Mouse (Mus musculus) heart, postnatal 0 days (tissue): ENCODE results near the gene Hsf5. TPM values are rescaled to one million over a fixed set of nuclear protein-coding genes. Genes with fewer than 3 reads are reported as not detected.

Experiments
- ATAC-seq: fragments of 200-750 bp; cut with Nextera tagmentation; 2 replicates; pipeline ENCODE4 v1.8.0; 2017; ENCODE audit warnings: low read depth, moderate number of reproducible peaks, moderate library complexity; ENCODE audit not compliant: insufficient read depth
- DNase-seq: peaks from one replicate; pipeline ENCODE4 v3.0.0-alpha.2; 2016; ENCODE audit warnings: low spot score
- H3K27ac ChIP-seq: fragments of 300-500 bp; sonication (generic); 2 replicates; pipeline ENCODE4 v1.5.1; 2014; ENCODE audit warnings: low read depth, mild to moderate bottlenecking
- H3K27me3 ChIP-seq: fragments of 300-500 bp; sonication (generic); 2 replicates; pipeline ENCODE4 v1.6.1; 2014; ENCODE audit warnings: low read length, mixed read lengths; ENCODE audit not compliant: control insufficient read depth, insufficient read depth
- H3K36me3 ChIP-seq: fragments of 300-500 bp; sonication (generic); replicated peaks from 2 replicates; pipeline ENCODE4 v1.6.1; 2014; ENCODE audit warnings: low read length, mixed read lengths; ENCODE audit not compliant: control insufficient read depth, insufficient read depth
- H3K4me1 ChIP-seq: fragments of 300-500 bp; sonication (generic); 2 replicates; pipeline ENCODE4 v1.6.1; 2014; ENCODE audit warnings: antibody characterized with exemption; ENCODE audit not compliant: control insufficient read depth, insufficient read depth
- H3K4me2 ChIP-seq: fragments of 300-500 bp; sonication (generic); 2 replicates; pipeline ENCODE4 v1.6.1; 2014; ENCODE audit warnings: low read depth, mild to moderate bottlenecking, low read length, moderate library complexity
- H3K4me3 ChIP-seq: fragments of 300-500 bp; sonication (generic); 2 replicates; pipeline ENCODE4 v1.5.1; 2014; ENCODE audit warnings: low read depth, low read length
- H3K9ac ChIP-seq: fragments of 300-500 bp; sonication (generic); replicated peaks from 2 replicates; pipeline ENCODE4 v1.6.1; 2014; ENCODE audit warnings: low read depth, low read length, mixed read lengths
- H3K9me3 ChIP-seq: fragments of 300-500 bp; sonication (generic); replicated peaks from 2 replicates; pipeline ENCODE4 v1.6.1; 2016; ENCODE audit warnings: low read length; ENCODE audit not compliant: control insufficient read depth
- CTCF ChIP-seq: IDR thresholded peaks from 2 replicates; pipeline ENCODE4 v1.5.1; 2016; ENCODE audit warnings: antibody characterized with exemption, control low read depth, low read depth
- EP300 ChIP-seq: IDR thresholded peaks from 2 replicates; pipeline ENCODE4 v1.6.1; 2016; ENCODE audit warnings: antibody characterized with exemption, low read depth
- WGBS: fragments of 180-500 bp; shearing (Covaris S2); extraction: QIAGEN DNeasy Blood & Tissue Kit; methylation state at CpG from one replicate; pipeline ENCODE4 v1.1.7; 2014; 5-methylcytosine and 5-hydroxymethylcytosine counted together
- polyA plus RNA-seq: library from polyadenylated mRNA; unstranded; fragments of >200 nt; fragmentation: Nextera tagmentation; extraction: Ambion mirVana; gene quantifications from 2 replicates; pipeline ENCODE4 v1.2.1, GENCODE M21; 2015
- total RNA-seq: library from RNA; depleted of rRNA; stranded (reverse); fragments of >200 nt; gene quantifications from 2 replicates; pipeline ENCODE4 v1.2.3, GENCODE M21; 2014; ENCODE audit warnings: low replicate concordance

Hsf5 gene
- total and polyA plus RNA-seq, 2 experiments from 2014 or later, result 0.03 TPM; not detected in 1

GRCm38 (mm10) chr11:87611547-87611946, 5.4 kb upstream of the Hsf5 start:
- 81% methylated on average over 9 of the region's 9 CpGs for WGBS
- Histone ChIP-seq H3K9me3 (no peaks in the 10 kb centered on the region), H3K4me3 (no peak overlapping the region), H3K4me1 (no peaks in the 10 kb centered on the region), H3K36me3 (peaks cover 90% of the 10 kb centered on the region), H3K27me3 (no peaks in the 10 kb centered on the region), H3K27ac (no peak overlapping the region), H3K9ac (no peak overlapping the region), H3K4me2 (no peak overlapping the region)
- no peak for DNase-seq
- TF ChIP-seq EP300 (no peak), CTCF (no peak)
- ATAC-seq, result no peak

GRCm38 (mm10) chr11:87613972-87614371, 3.0 kb upstream of the Hsf5 start:
- Histone ChIP-seq H3K27ac (no peak overlapping the region), H3K9ac (no peak overlapping the region), H3K4me1 (no peaks in the 10 kb centered on the region), H3K4me2 (no peak overlapping the region), H3K9me3 (no peaks in the 10 kb centered on the region), H3K36me3 (peaks cover 89% of the 10 kb centered on the region), H3K27me3 (no peaks in the 10 kb centered on the region), H3K4me3 (no peak overlapping the region)
- TF ChIP-seq EP300, result no peak
- TF ChIP-seq CTCF, result no peak
- no peak for ATAC-seq
- no peak for DNase-seq
- WGBS, result 84% methylated on average over 7 of the region's 7 CpGs

GRCm38 (mm10) chr11:87615551-87615950, 1.4 kb upstream of the Hsf5 start:
- no peak overlapping the region for H3K4me3 ChIP-seq
- H3K36me3 ChIP-seq, result peaks cover 84% of the 10 kb centered on the region
- H3K27me3 ChIP-seq, result no peaks in the 10 kb centered on the region
- no peak overlapping the region for H3K4me2 ChIP-seq
- TF ChIP-seq EP300, result no peak
- TF ChIP-seq CTCF, result no peak
- H3K9ac ChIP-seq, result no peak overlapping the region
- no peaks in the 10 kb centered on the region for H3K9me3 ChIP-seq
- ATAC-seq (no peak), DNase-seq (no peak)
- H3K27ac ChIP-seq, result no peak overlapping the region
- 90% methylated on average over 5 of the region's 5 CpGs for WGBS
- no peaks in the 10 kb centered on the region for H3K4me1 ChIP-seq

GRCm38 (mm10) chr11:87615952-87616351, 1.0 kb upstream of the Hsf5 start:
- Histone ChIP-seq H3K27ac (no peak overlapping the region), H3K9ac (no peak overlapping the region), H3K9me3 (no peaks in the 10 kb centered on the region), H3K36me3 (peaks cover 83% of the 10 kb centered on the region), H3K4me1 (no peaks in the 10 kb centered on the region), H3K4me2 (no peak overlapping the region), H3K27me3 (no peaks in the 10 kb centered on the region), H3K4me3 (no peak overlapping the region)
- WGBS, result 95% methylated on average over 2 of the region's 2 CpGs
- ATAC-seq (no peak), DNase-seq (no peak)
- TF ChIP-seq EP300, result no peak
- no peak for TF ChIP-seq CTCF

GRCm38 (mm10) chr11:87617606-87618005, 642 bp downstream of the Hsf5 start:
- Histone ChIP-seq H3K27me3 (no peaks in the 10 kb centered on the region), H3K9ac (no peak overlapping the region), H3K4me3 (no peak overlapping the region), H3K9me3 (no peaks in the 10 kb centered on the region), H3K27ac (no peak overlapping the region), H3K4me2 (no peak overlapping the region), H3K36me3 (peaks cover 68% of the 10 kb centered on the region), H3K4me1 (no peaks in the 10 kb centered on the region)
- 95% methylated on average over 30 of the region's 32 CpGs for WGBS
- no peak for DNase-seq
- ATAC-seq, result no peak
- no peak for TF ChIP-seq EP300
- TF ChIP-seq CTCF, result no peak

GRCm38 (mm10) chr11:87623160-87623559, 6.2 kb downstream of the Hsf5 start:
- no peak overlapping the region for H3K9ac ChIP-seq
- WGBS, result 65% methylated on average over 4 of the region's 4 CpGs
- no peak for ATAC-seq
- H3K4me1 ChIP-seq, result no peaks in the 10 kb centered on the region
- H3K36me3 ChIP-seq, result peaks cover 34% of the 10 kb centered on the region
- no peaks in the 10 kb centered on the region for H3K27me3 ChIP-seq
- no peak overlapping the region for H3K4me2 ChIP-seq
- H3K9me3 ChIP-seq, result no peaks in the 10 kb centered on the region
- no peak overlapping the region for H3K27ac ChIP-seq
- no peak for DNase-seq
- TF ChIP-seq EP300, result no peak
- H3K4me3 ChIP-seq, result no peak overlapping the region
